In the genomic region with DNA sequence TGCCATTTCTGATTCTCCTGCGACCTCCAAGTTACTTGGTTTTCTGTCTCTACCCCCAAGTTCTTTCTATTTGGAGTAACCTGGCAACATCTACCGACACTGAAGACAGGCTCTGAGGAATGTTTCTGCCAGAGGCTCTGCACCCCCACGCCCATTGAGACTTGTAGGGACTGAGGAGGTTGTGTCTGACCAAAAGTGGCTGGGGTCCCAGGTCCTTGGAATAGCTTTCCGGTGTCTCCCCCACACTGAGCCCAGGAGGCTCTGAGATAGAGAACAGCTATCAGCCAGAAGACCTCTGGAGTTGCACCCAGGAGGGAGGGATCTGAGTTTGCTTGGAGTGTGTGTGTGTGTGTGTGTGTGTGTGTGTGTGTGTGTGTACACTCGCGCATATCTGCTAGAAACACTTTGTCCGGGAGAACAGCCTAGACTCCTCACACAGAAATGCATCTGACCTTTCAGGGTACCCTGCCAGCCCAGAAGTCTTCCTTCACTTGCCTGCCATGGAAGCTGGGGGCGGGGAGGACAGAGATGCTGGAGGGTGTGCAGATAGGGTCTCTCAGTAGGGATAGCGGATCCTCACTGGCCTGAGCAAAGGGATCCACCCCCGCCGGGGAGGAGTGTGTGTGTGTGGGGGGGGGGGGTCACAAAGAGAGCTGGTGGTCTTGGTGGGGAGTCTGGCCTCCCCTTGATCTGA, we compare ENCODE assay signal across 12 mouse cellular contexts. TPM values are rescaled to one million over a fixed set of nuclear protein-coding genes. Genes with fewer than 3 reads are reported as not detected.
DNase-seq lines count a peak whose midpoint lies in the region; ATAC-seq and TF ChIP-seq lines count a peak whose summit lies in the region.
"Had no signal": no experiment of that assay in that cellular context is flagged by ENCODE, and none has a peak within 500 bp of the region (broad histone marks: within the 10 kb centered on the region; RNA-seq: fewer than 3 reads in every experiment).

No protein-coding gene starts in this region.

- no peak for DNase-seq in heart, adult 2 months
- DNase-seq in liver, embryonic 13.5 days = no peak
- no peak for DNase-seq in liver, postnatal 0 days
- DNase-seq in embryonic facial prominence, embryonic 11.5 days (ENCODE audit: low spot score) = no peak
- no peak for DNase-seq in retina, postnatal 1 day
- DNase-seq: cerebellum, postnatal 36 days had no signal

- H3K79me2 ChIP-seq in heart, adult 2 months (replicated peaks; ENCODE audit: control insufficient read depth, insufficient read depth, low read length) = no peaks in the 10 kb centered on the region

- WGBS in heart, embryonic 14.5 days = 25% methylated on average over 11 of the region's 11 CpGs
- WGBS in heart, adult 2 months = 27% methylated on average over 11 of the region's 11 CpGs
- WGBS in liver, embryonic 13.5 days (ENCODE audit: insufficient replicate concordance) = 36% methylated on average over 11 of the region's 11 CpGs
- WGBS in liver, postnatal 0 days (ENCODE audit: insufficient replicate concordance) = 29% methylated on average over 11 of the region's 11 CpGs
- WGBS in embryonic facial prominence, embryonic 11.5 days = 32% methylated on average over 11 of the region's 11 CpGs
- WGBS in limb, embryonic 12.5 days = 44% methylated on average over 11 of the region's 11 CpGs

- intact Hi-C loops in heart, adult 2 months (cut with DNase I) = no loop called here

- no peak for ATAC-seq in heart, embryonic 14.5 days (ENCODE audit: insufficient number of reproducible peaks, insufficient read depth, low FRiP score, low read depth)
- ATAC-seq in liver, embryonic 13.5 days (ENCODE audit: low read depth) = no peak
- no peak for ATAC-seq in liver, postnatal 0 days
- ATAC-seq in embryonic facial prominence, embryonic 11.5 days (replicated peaks; ENCODE audit: insufficient number of reproducible peaks, low FRiP score, low TSS enrichment, low read depth) = no peak
- ATAC-seq in limb, embryonic 12.5 days (ENCODE audit: insufficient number of reproducible peaks, insufficient read depth, low FRiP score, low TSS enrichment, low read depth) = no peak
- no peak for ATAC-seq in activated CD4-positive, CD25-positive, alpha-beta regulatory T cell, adult 4 months
- ATAC-seq: forebrain, embryonic 14.5 days had no signal

- no peak for TF ChIP-seq POLR2A in heart, adult 2 months (IDR thresholded peaks at IDR 0.05; ENCODE audit: insufficient read depth, low read depth, low read length)

- TF ChIP-seq CTCF in heart, adult 2 months (IDR thresholded peaks at IDR 0.05) = no peak
- TF ChIP-seq CTCF in liver, postnatal 0 days (IDR thresholded peaks at IDR 0.05; ENCODE audit: low read depth) = no peak

- no peaks in the 10 kb centered on the region for H3K36me3 ChIP-seq in heart, embryonic 14.5 days (ENCODE audit: control insufficient read depth, insufficient read depth, low read length)
- no peaks in the 10 kb centered on the region for H3K36me3 ChIP-seq in heart, adult 2 months (ENCODE audit: control insufficient read depth, insufficient read depth, low read length)
- H3K36me3 ChIP-seq in liver, embryonic 13.5 days = no peaks in the 10 kb centered on the region
- no peaks in the 10 kb centered on the region for H3K36me3 ChIP-seq in liver, postnatal 0 days (replicated peaks; ENCODE audit: insufficient read depth, low read length)
- no peaks in the 10 kb centered on the region for H3K36me3 ChIP-seq in embryonic facial prominence, embryonic 11.5 days (replicated peaks; ENCODE audit: control insufficient read depth, insufficient read depth, low read depth, low read length)
- H3K36me3 ChIP-seq in limb, embryonic 12.5 days = no peaks in the 10 kb centered on the region

- H3K9me3 ChIP-seq in heart, embryonic 14.5 days (ENCODE audit: control insufficient read depth, low read length) = peaks cover 5% of the 10 kb centered on the region; the same call in 1 of the 2 replicates
- H3K9me3 ChIP-seq in liver, embryonic 13.5 days (replicated peaks) = no peaks in the 10 kb centered on the region
- H3K9me3 ChIP-seq in liver, postnatal 0 days (ENCODE audit: low read length) = no peaks in the 10 kb centered on the region
- no peaks in the 10 kb centered on the region for H3K9me3 ChIP-seq in embryonic facial prominence, embryonic 11.5 days (replicated peaks; ENCODE audit: control insufficient read depth, low read length)
- H3K9me3 ChIP-seq in limb, embryonic 12.5 days = peaks cover 6% of the 10 kb centered on the region

- peaks cover 63% of the 10 kb centered on the region for H3K27me3 ChIP-seq in heart, embryonic 14.5 days (ENCODE audit: control insufficient read depth, insufficient read depth, low read length)
- H3K27me3 ChIP-seq in heart, adult 2 months (ENCODE audit: control insufficient read depth, insufficient read depth, low read length) = peaks cover 5% of the 10 kb centered on the region
- peaks cover 85% of the 10 kb centered on the region for H3K27me3 ChIP-seq in liver, embryonic 13.5 days
- peaks cover 50% of the 10 kb centered on the region for H3K27me3 ChIP-seq in liver, postnatal 0 days (ENCODE audit: insufficient read depth, low read length)
- peaks cover 16% of the 10 kb centered on the region for H3K27me3 ChIP-seq in embryonic facial prominence, embryonic 11.5 days (ENCODE audit: control insufficient read depth, insufficient read depth, low read length)
- peaks cover 67% of the 10 kb centered on the region for H3K27me3 ChIP-seq in limb, embryonic 12.5 days

- peak overlapping the region in 1 of 2 experiments; percentile 46; a peak in 1 of 4 replicates for H3K4me3 ChIP-seq in heart, embryonic 14.5 days (ENCODE audit: control insufficient read depth in 1 of 2, insufficient read depth in 1 of 2, low read depth in 1 of 2, low read length in 2 of 2)
- H3K4me3 ChIP-seq in heart, adult 2 months = no peak overlapping the region
- peak overlapping the region; percentile 50; the same call in 1 of the 2 replicates for H3K4me3 ChIP-seq in liver, embryonic 13.5 days (replicated peaks)
- no peak overlapping the region for H3K4me3 ChIP-seq in liver, postnatal 0 days (ENCODE audit: low read depth, low read length)
- peak overlapping the region; percentile 45 for H3K4me3 ChIP-seq in embryonic facial prominence, embryonic 11.5 days (ENCODE audit: low read depth, low read length)
- H3K4me3 ChIP-seq in limb, embryonic 12.5 days (replicated peaks) = peak overlapping the region; percentile 51

- peak overlapping the region; percentile 65 for H3K4me2 ChIP-seq in heart, embryonic 14.5 days (ENCODE audit: low read length)
- no peak overlapping the region; the same call in 1 of the 2 replicates for H3K4me2 ChIP-seq in liver, embryonic 13.5 days
- H3K4me2 ChIP-seq in liver, postnatal 0 days (ENCODE audit: low read depth, low read length) = no peak overlapping the region
- H3K4me2 ChIP-seq in embryonic facial prominence, embryonic 11.5 days (ENCODE audit: low read depth, low read length) = peak overlapping the region; percentile 8
- H3K4me2 ChIP-seq in limb, embryonic 12.5 days = peak overlapping the region; percentile 69

- no peak overlapping the region for H3K27ac ChIP-seq in heart, embryonic 14.5 days (replicated peaks in 1 of 2; ENCODE audit: control insufficient read depth in 1 of 2, insufficient read depth in 1 of 2, low read depth in 2 of 2, low read length in 2 of 2)
- no peak overlapping the region for H3K27ac ChIP-seq in heart, adult 2 months
- H3K27ac ChIP-seq in liver, embryonic 13.5 days = no peak overlapping the region
- no peak overlapping the region for H3K27ac ChIP-seq in liver, postnatal 0 days (ENCODE audit: low read depth)
- H3K27ac ChIP-seq in embryonic facial prominence, embryonic 11.5 days (replicated peaks; ENCODE audit: low read depth, low read length) = no peak overlapping the region
- H3K27ac ChIP-seq in limb, embryonic 12.5 days = no peak overlapping the region

- H3K9ac ChIP-seq in heart, embryonic 14.5 days (ENCODE audit: low read length) = no peak overlapping the region
- no peak overlapping the region for H3K9ac ChIP-seq in heart, adult 2 months (ENCODE audit: low read depth, low read length)
- no peak overlapping the region for H3K9ac ChIP-seq in liver, embryonic 13.5 days
- no peak overlapping the region for H3K9ac ChIP-seq in liver, postnatal 0 days (replicated peaks)
- no peak overlapping the region for H3K9ac ChIP-seq in embryonic facial prominence, embryonic 11.5 days (replicated peaks; ENCODE audit: low read length)
- H3K9ac ChIP-seq in limb, embryonic 12.5 days (replicated peaks) = 0 out of 2 replicates have a peak overlapping the region, but pooled peaks have one; percentile 66

- TF ChIP-seq EP300 in heart, adult 2 months (IDR thresholded peaks at IDR 0.05; ENCODE audit: insufficient read depth, low read depth, low read length) = no peak
- TF ChIP-seq EP300 in liver, postnatal 0 days (IDR thresholded peaks at IDR 0.05; ENCODE audit: low read depth) = no peak

- H3K4me1 ChIP-seq in heart, embryonic 14.5 days (ENCODE audit: control insufficient read depth in 2 of 2, insufficient read depth in 2 of 2, low read length in 2 of 2) = peaks cover 7% of the 10 kb centered on the region in 2 experiments
- H3K4me1 ChIP-seq in heart, adult 2 months (ENCODE audit: control insufficient read depth, insufficient read depth, low read length) = peaks cover 3% of the 10 kb centered on the region
- peaks cover 7% of the 10 kb centered on the region for H3K4me1 ChIP-seq in liver, embryonic 13.5 days (replicated peaks)
- H3K4me1 ChIP-seq in liver, postnatal 0 days (ENCODE audit: insufficient read depth) = peaks cover 5% of the 10 kb centered on the region
- H3K4me1 ChIP-seq in embryonic facial prominence, embryonic 11.5 days (ENCODE audit: control insufficient read depth, insufficient read depth, low read length) = 0 out of 2 replicates have a peak, but pooled peaks cover 2% of the 10 kb centered on the region
- H3K4me1 ChIP-seq in limb, embryonic 12.5 days (replicated peaks) = peaks cover 28% of the 10 kb centered on the region

RNA-seq across cellular contexts. Expression of a gene that starts 0.9 kb away (rescaled TPM):
- 3.8 and 4.8 TPM in 2 replicates for polyA plus RNA-seq in heart, embryonic 14.5 days (2014; fragmentation: Nextera tagmentation; extraction: Ambion mirVana)
- total RNA-seq in heart, adult 2 months (2021) = under 1 TPM; 0.57 to 0.66 TPM
- polyA plus RNA-seq in heart, adult 2 months (2012; rRNA removed) = 0.45 and 0.91 TPM in 2 replicates
- 0.99 and 1.2 TPM in 2 replicates for polyA plus RNA-seq in liver, embryonic 13.5 days (2015; fragmentation: Nextera tagmentation; extraction: Ambion mirVana)
- polyA plus RNA-seq in liver, postnatal 0 days (2015; fragmentation: Nextera tagmentation; extraction: Ambion mirVana) = 0.25 and 0.26 TPM in 2 replicates
- polyA plus RNA-seq in embryonic facial prominence, embryonic 11.5 days (2014; fragmentation: Nextera tagmentation; extraction: Ambion mirVana) = 15.7 and 18.1 TPM in 2 replicates
- 13.3 and 16.7 TPM in 2 replicates for polyA plus RNA-seq in limb, embryonic 12.5 days (2016; fragmentation: Nextera tagmentation; extraction: Ambion mirVana)
- polyA plus RNA-seq in activated CD4-positive, CD25-positive, alpha-beta regulatory T cell, adult 4 months (2017; shearing (Covaris generic)) = not detected
- total RNA-seq: CH12.LX; hematopoietic stem cell, adult 5-6 weeks had no signal

RNA-seq across cellular contexts. Expression of a gene that starts 25.3 kb away (rescaled TPM):
- 17.8 and 30.5 TPM in 2 replicates for polyA plus RNA-seq in heart, embryonic 14.5 days (2014; fragmentation: Nextera tagmentation; extraction: Ambion mirVana)
- 10 to 100 TPM; 46.3 to 49.5 TPM for total RNA-seq in heart, adult 2 months (2021)
- polyA plus RNA-seq in heart, adult 2 months (2012; rRNA removed) = 41.0 and 65.9 TPM in 2 replicates
- polyA plus RNA-seq in liver, embryonic 13.5 days (2015; fragmentation: Nextera tagmentation; extraction: Ambion mirVana) = 40.5 and 41.5 TPM in 2 replicates
- polyA plus RNA-seq in liver, postnatal 0 days (2015; fragmentation: Nextera tagmentation; extraction: Ambion mirVana) = 39.0 and 39.2 TPM in 2 replicates
- polyA plus RNA-seq in embryonic facial prominence, embryonic 11.5 days (2014; fragmentation: Nextera tagmentation; extraction: Ambion mirVana) = 33.8 and 36.7 TPM in 2 replicates
- 105 and 111 TPM in 2 replicates for polyA plus RNA-seq in limb, embryonic 12.5 days (2016; fragmentation: Nextera tagmentation; extraction: Ambion mirVana)
- polyA plus RNA-seq in activated CD4-positive, CD25-positive, alpha-beta regulatory T cell, adult 4 months (2017; shearing (Covaris generic)) = 10 to 100 TPM; 57.1 to 80.8 TPM

RNA-seq across cellular contexts. Expression of a gene that starts 31.3 kb away (rescaled TPM):
- 41.8 and 46.8 TPM in 2 replicates for polyA plus RNA-seq in heart, embryonic 14.5 days (2014; fragmentation: Nextera tagmentation; extraction: Ambion mirVana)
- total RNA-seq in heart, adult 2 months (2021) = 100 to 1,000 TPM; 253 to 267 TPM
- 149 and 161 TPM in 2 replicates for polyA plus RNA-seq in heart, adult 2 months (2012; rRNA removed)
- polyA plus RNA-seq in liver, embryonic 13.5 days (2015; fragmentation: Nextera tagmentation; extraction: Ambion mirVana) = 6.6 and 7.3 TPM in 2 replicates
- polyA plus RNA-seq in liver, postnatal 0 days (2015; fragmentation: Nextera tagmentation; extraction: Ambion mirVana) = 7.2 and 10.0 TPM in 2 replicates
- polyA plus RNA-seq in embryonic facial prominence, embryonic 11.5 days (2014; fragmentation: Nextera tagmentation; extraction: Ambion mirVana) = 47.0 and 54.1 TPM in 2 replicates
- 83.5 and 85.1 TPM in 2 replicates for polyA plus RNA-seq in limb, embryonic 12.5 days (2016; fragmentation: Nextera tagmentation; extraction: Ambion mirVana)
- 1 to 10 TPM; 6.7 to 7.4 TPM for polyA plus RNA-seq in activated CD4-positive, CD25-positive, alpha-beta regulatory T cell, adult 4 months (2017; shearing (Covaris generic))

RNA-seq across cellular contexts. Expression of a gene that starts 34.1 kb away (rescaled TPM):
- polyA plus RNA-seq in heart, embryonic 14.5 days (2014; fragmentation: Nextera tagmentation; extraction: Ambion mirVana) = 23.7 and 25.1 TPM in 2 replicates
- 10 to 100 TPM; 12.9 to 13.0 TPM for total RNA-seq in heart, adult 2 months (2021)
- 14.7 and 16.0 TPM in 2 replicates for polyA plus RNA-seq in heart, adult 2 months (2012; rRNA removed)
- polyA plus RNA-seq in liver, embryonic 13.5 days (2015; fragmentation: Nextera tagmentation; extraction: Ambion mirVana) = 30.4 and 30.9 TPM in 2 replicates
- 31.9 and 34.3 TPM in 2 replicates for polyA plus RNA-seq in liver, postnatal 0 days (2015; fragmentation: Nextera tagmentation; extraction: Ambion mirVana)
- polyA plus RNA-seq in embryonic facial prominence, embryonic 11.5 days (2014; fragmentation: Nextera tagmentation; extraction: Ambion mirVana) = 44.6 and 48.0 TPM in 2 replicates
- polyA plus RNA-seq in limb, embryonic 12.5 days (2016; fragmentation: Nextera tagmentation; extraction: Ambion mirVana) = 84.9 and 87.5 TPM in 2 replicates
- polyA plus RNA-seq in activated CD4-positive, CD25-positive, alpha-beta regulatory T cell, adult 4 months (2017; shearing (Covaris generic)) = 10 to 100 TPM; 12.4 to 26.1 TPM

RNA-seq across cellular contexts. Expression of a gene that starts 38.0 kb away (rescaled TPM):
- 0.89 and 0.96 TPM in 2 replicates for polyA plus RNA-seq in heart, embryonic 14.5 days (2014; fragmentation: Nextera tagmentation; extraction: Ambion mirVana)
- total RNA-seq in heart, adult 2 months (2021) = under 1 TPM; 0.37 to 0.39 TPM
- 1.5 and 1.9 TPM in 2 replicates for polyA plus RNA-seq in heart, adult 2 months (2012; rRNA removed)
- polyA plus RNA-seq in liver, embryonic 13.5 days (2015; fragmentation: Nextera tagmentation; extraction: Ambion mirVana) = 0.51 and 0.53 TPM in 2 replicates
- polyA plus RNA-seq in liver, postnatal 0 days (2015; fragmentation: Nextera tagmentation; extraction: Ambion mirVana) = 0.17 and 0.26 TPM in 2 replicates
- 3.4 and 3.5 TPM in 2 replicates for polyA plus RNA-seq in embryonic facial prominence, embryonic 11.5 days (2014; fragmentation: Nextera tagmentation; extraction: Ambion mirVana)
- 13.6 and 14.8 TPM in 2 replicates for polyA plus RNA-seq in limb, embryonic 12.5 days (2016; fragmentation: Nextera tagmentation; extraction: Ambion mirVana)
- under 1 TPM in 1 of 2 experiments, not detected in 1; 0.33 TPM for polyA plus RNA-seq in activated CD4-positive, CD25-positive, alpha-beta regulatory T cell, adult 4 months (2017; shearing (Covaris generic))
- total RNA-seq: hematopoietic stem cell, adult 5-6 weeks had no signal

Comparison
In these comparisons a context has a peak if more than half of its experiments do, and no peak if none do; other contexts are left out.
1. H3K4me3 ChIP-seq: peak in liver, embryonic 13.5 days (single experiment), embryonic facial prominence, embryonic 11.5 days (single experiment) and limb, embryonic 12.5 days (single experiment); none in heart, adult 2 months (single experiment) and liver, postnatal 0 days (single experiment).
2. H3K4me2 ChIP-seq: peak in heart, embryonic 14.5 days (single experiment), embryonic facial prominence, embryonic 11.5 days (single experiment) and limb, embryonic 12.5 days (single experiment); none in liver, embryonic 13.5 days (single experiment) and liver, postnatal 0 days (single experiment).